Mouse (Mus musculus) kidney, adult 2 months (tissue): ENCODE data around the gene Ankib1.

Experiments used
- CTCF ChIP-seq: fragments of 200-500 bp; conservative IDR thresholded peaks from 2 replicates; pipeline ENCODE4 v1.5.1; 2011; ENCODE audit warnings: low read depth, mild to moderate bottlenecking, control low read depth, low read length, moderate library complexity, mixed read lengths; ENCODE audit not compliant: insufficient read depth, insufficient read length
- POLR2A ChIP-seq: fragments of 200-500 bp; IDR thresholded peaks from one replicate; pipeline ENCODE4 v1.6.1; 2011; ENCODE audit warnings: low read depth, low read length, control low read depth

- TF ChIP-seq POLR2A (no peak), CTCF (no peak)
Observed at GRCm38 (mm10) chr5:3787548-3787947, 15.2 kb downstream of the Ankib1 start.
